8 mouse cellular contexts compared by ENCODE assay signal in genomic region chr8:69399956-69400443, GRCm38 (mm10). TPM values are rescaled to one million over a fixed set of nuclear protein-coding genes. Genes with fewer than 3 reads are reported as not detected.
A peak's percentile ranks its signal among the peaks of the same experiment; 100 is the strongest.
DNase-seq lines count a peak whose midpoint lies in the region; ATAC-seq and TF ChIP-seq lines count a peak whose summit lies in the region.

No protein-coding gene starts in this region.

- peaks cover 6% of the 10 kb centered on the region; the same call in 1 of the 2 replicates for H3K4me1 ChIP-seq in spleen, adult 2 months (ENCODE audit: control insufficient read depth, insufficient read depth, insufficient read length)
- H3K4me1 ChIP-seq in liver, embryonic 15.5 days (replicated peaks): peaks cover 8% of the 10 kb centered on the region; the same call in 1 of the 2 replicates

- H3K9me3 ChIP-seq in liver, embryonic 15.5 days (replicated peaks): no peaks in the 10 kb centered on the region

- peak overlapping the region; percentile 62 for H3K4me3 ChIP-seq in spleen, adult 2 months (ENCODE audit: extremely low read depth, insufficient read depth, insufficient read length)
- H3K4me3 ChIP-seq in liver, embryonic 15.5 days (replicated peaks): peak overlapping the region; percentile 50

- DNase-seq in frontal cortex, adult 2 months (ENCODE audit: extremely low spot score in 1 of 2, low spot score in 1 of 2): peak; percentile 12 to 37
- no peak for DNase-seq in frontal cortex, postnatal 10 days (ENCODE audit: low spot score in 2 of 2)
- no peak for DNase-seq in spleen, adult 2 months (ENCODE audit: low read depth in 1 of 2, low spot score in 2 of 2)
- no peak for DNase-seq in spleen, postnatal 10 days (ENCODE audit: low spot score in 2 of 2)
- DNase-seq in ovary, postnatal 36 days (ENCODE audit: low spot score): no peak
- no peak for DNase-seq in T-cell, adult 2 months (ENCODE audit: low spot score)
- DNase-seq in ovary, postnatal 14 days (ENCODE audit: low spot score): no peak

- no peaks in the 10 kb centered on the region for H3K27me3 ChIP-seq in spleen, adult 2 months (ENCODE audit: control insufficient read depth, insufficient read depth, low read length)
- H3K27me3 ChIP-seq in liver, embryonic 15.5 days: no peaks in the 10 kb centered on the region

- no peak for ATAC-seq in liver, embryonic 15.5 days (ENCODE audit: insufficient read depth)

- no peak for TF ChIP-seq CTCF in spleen, adult 2 months (IDR thresholded peaks at IDR 0.05; ENCODE audit: extremely low read depth, insufficient read depth, insufficient read length, insufficient replicate concordance)

- no peak overlapping the region for H3K9ac ChIP-seq in liver, embryonic 15.5 days

- 76% methylated on average over 4 of the region's 4 CpGs for WGBS in spleen, adult 2 months
- 47% methylated on average over 4 of the region's 4 CpGs for WGBS in liver, embryonic 15.5 days (ENCODE audit: insufficient replicate concordance)

- no peaks in the 10 kb centered on the region for H3K36me3 ChIP-seq in spleen, adult 2 months (ENCODE audit: control insufficient read depth, insufficient read depth, low read length)
- H3K36me3 ChIP-seq in liver, embryonic 15.5 days (replicated peaks): no peaks in the 10 kb centered on the region

- no peak overlapping the region for H3K27ac ChIP-seq in spleen, adult 2 months (ENCODE audit: insufficient read depth, low read length)
- H3K27ac ChIP-seq in liver, embryonic 15.5 days (replicated peaks): peak overlapping the region; percentile 55; the same call in 1 of the 2 replicates

- TF ChIP-seq POLR2A in spleen, adult 2 months (IDR thresholded peaks at IDR 0.05; ENCODE audit: low read depth, low read length): no peak

- H3K4me2 ChIP-seq in liver, embryonic 15.5 days: peak overlapping the region; percentile 67

RNA-seq across cellular contexts. Expression of gene Gm9495, which starts 53.4 kb away (rescaled TPM):
- 0.15 and 0.16 TPM in 2 replicates for polyA plus RNA-seq in frontal cortex, adult 2 months (2012; rRNA removed)
- polyA plus RNA-seq in spleen, adult 2 months (2012; rRNA removed): not detected in 2 replicates
- not detected in 2 replicates for polyA plus RNA-seq in liver, embryonic 15.5 days (2015; fragmentation: Nextera tagmentation; extraction: Ambion mirVana)

Comparison
In these comparisons a context has a peak if more than half of its experiments do, and no peak if none do; other contexts are left out.
1. DNase-seq: peak in frontal cortex, adult 2 months (2 of 2); none in frontal cortex, postnatal 10 days (0 of 2), spleen, adult 2 months (0 of 2), spleen, postnatal 10 days (0 of 2), ovary, postnatal 36 days (single experiment), T-cell, adult 2 months (single experiment) and ovary, postnatal 14 days (single experiment).